In the genomic region with DNA sequence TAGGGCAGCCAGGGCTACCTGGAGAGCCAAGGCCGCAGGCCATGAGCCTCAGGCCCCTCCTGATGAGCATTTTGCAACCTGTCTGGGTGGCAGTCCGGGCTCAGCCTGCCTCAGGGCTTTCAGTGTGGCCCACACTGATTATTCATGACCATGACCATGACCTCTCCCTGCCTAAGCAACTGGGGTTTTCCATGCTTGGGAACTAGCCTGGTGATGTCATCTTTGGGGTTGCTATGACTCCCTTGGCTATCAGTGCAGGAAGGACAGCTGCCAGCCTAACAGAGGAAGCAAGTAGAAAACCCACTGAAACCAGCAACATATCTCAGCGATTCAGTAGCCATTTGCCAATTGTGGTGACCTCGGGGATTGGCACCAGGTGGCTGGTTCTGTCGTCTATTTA, we compare ENCODE assay signal across 8 mouse cellular contexts.
DNase-seq lines count a peak whose midpoint lies in the region; TF ChIP-seq lines count a peak whose summit lies in the region.

No protein-coding gene starts in this region.

- peak; percentile 64 to 74 for DNase-seq in layer of hippocampus, adult 18-20 months (ENCODE audit: low spot score in 2 of 2)
- DNase-seq in layer of hippocampus, postnatal 25 days (ENCODE audit: extremely low spot score in 1 of 2, low spot score in 1 of 2): no peak
- peak; percentile 76 for DNase-seq in brain, embryonic 14.5 days (ENCODE audit: low read depth)
- peak; percentile 78 to 84 for DNase-seq in heart, adult 18-20 months
- DNase-seq in kidney, adult 18-20 months: peak; percentile 60
- DNase-seq in lung, postnatal 14 days: peak; percentile 52
- DNase-seq in splenic B cell, adult 2 months (ENCODE audit: low read depth, low spot score): peak; percentile 72
- DNase-seq in spleen, postnatal 14 days (ENCODE audit: low spot score in 2 of 2): no peak

- TF ChIP-seq CTCF in brain, embryonic 14.5 days (IDR thresholded peaks at IDR 0.05; ENCODE audit: borderline replicate concordance, extremely low read depth, insufficient read depth, insufficient read length): no peak

- no peaks in the 10 kb centered on the region for H3K27me3 ChIP-seq in splenic B cell, adult 2 months (ENCODE audit: control insufficient read depth, insufficient read depth, low read length, poor library complexity, severe bottlenecking)

- TF ChIP-seq POLR2A in brain, embryonic 14.5 days (IDR thresholded peaks at IDR 0.05; ENCODE audit: borderline replicate concordance, extremely low read depth, insufficient read depth, insufficient read length, poor library complexity, severe bottlenecking): no peak

- H3K36me3 ChIP-seq in splenic B cell, adult 2 months (ENCODE audit: control insufficient read depth, insufficient read depth, low read length, poor library complexity, severe bottlenecking): no peaks in the 10 kb centered on the region; the same call in 1 of the 2 replicates

Comparison
In these comparisons a context has a peak if more than half of its experiments do, and no peak if none do; other contexts are left out.
1. DNase-seq: peak in layer of hippocampus, adult 18-20 months (2 of 2), brain, embryonic 14.5 days (single experiment), heart, adult 18-20 months (2 of 2), kidney, adult 18-20 months (single experiment), lung, postnatal 14 days (single experiment) and splenic B cell, adult 2 months (single experiment); none in layer of hippocampus, postnatal 25 days (0 of 2) and spleen, postnatal 14 days (0 of 2).